Mouse (Mus musculus): ENCODE data around the gene Myl6b. TPM values are rescaled to one million over a fixed set of nuclear protein-coding genes. Genes with fewer than 3 reads are reported as not detected.

The Myl6b gene
- total and polyA plus RNA-seq, 3 experiments, result 0.39 to 3.9 (median 2.5) TPM

GRCm38 (mm10) chr10:128543100-128543499, 44.6 kb upstream of the Myl6b start:
- dilution Hi-C loops (cut with MboI; ENCODE audit: extremely low pct_ligation_motif_present, extremely low pct_unique_long_range_greater_than_20kb, low sequenced_read_pairs) (no loop called here), in situ Hi-C loops (cut with MboI; ENCODE audit: low pct_ligation_motif_present, low pct_unique_long_range_greater_than_20kb, low sequenced_read_pairs) (no loop called here)
- Histone ChIP-seq H3K79me2 (replicated peaks; ENCODE audit: control insufficient read depth, extremely low read depth, insufficient read depth, poor library complexity, severe bottlenecking) (peaks cover 11% of the 10 kb centered on the region), H3K4me3 (replicated peaks in 1 of 3; ENCODE audit: low read depth in 2 of 3, low read length in 2 of 3, poor library complexity in 1 of 3) (no peak overlapping the region), H3K36me3 (replicated peaks in 1 of 2; ENCODE audit: control insufficient read depth in 1 of 2, insufficient read depth in 1 of 2, low read length in 1 of 2) (peaks cover 38 to 51% of the 10 kb centered on the region in 2 experiments), H3K4me2 (ENCODE audit: insufficient read depth, low read depth, poor library complexity, severe bottlenecking) (no peak overlapping the region), H3K27ac (ENCODE audit: insufficient read depth, low read depth) (no peak overlapping the region), H3K27me3 (replicated peaks) (no peaks in the 10 kb centered on the region), H3K9me3 (replicated peaks; ENCODE audit: low read length) (no peaks in the 10 kb centered on the region), H3K4me1 (ENCODE audit: control insufficient read depth in 1 of 2, insufficient read depth in 2 of 2) (peaks cover 10 to 37% of the 10 kb centered on the region in 2 experiments; a peak in 3 of 4 replicates), H3K9ac (ENCODE audit: insufficient read depth, low read depth) (no peak overlapping the region)
- no peak for DNase-seq (ENCODE audit: extremely low read depth)
- TF ChIP-seq PAX5 (IDR thresholded peaks at IDR 0.05; ENCODE audit: low read length) (no peak), RCOR1 (conservative IDR thresholded peaks at IDR 0.05; ENCODE audit: low read depth, low read length) (no peak), SIN3A (IDR thresholded peaks at IDR 0.05; ENCODE audit: low read length) (no peak), ZKSCAN1 (IDR thresholded peaks at IDR 0.05; ENCODE audit: borderline replicate concordance, low read depth, low read length) (no peak), ZNF384 (IDR thresholded peaks at IDR 0.05; ENCODE audit: low read depth, low read length) (no peak), NRF1 (IDR thresholded peaks at IDR 0.05; ENCODE audit: low read depth, low read length) (no peak), MEF2A (IDR thresholded peaks at IDR 0.05; ENCODE audit: borderline replicate concordance, low read depth, low read length) (no peak), MYC (IDR thresholded peaks at IDR 0.05; ENCODE audit: low read depth, low read length) (no peak), ELF1 (IDR thresholded peaks at IDR 0.05; ENCODE audit: low read depth, low read length) (no peak), MAZ (IDR thresholded peaks at IDR 0.05; ENCODE audit: low read depth, low read length) (no peak), MAFK (IDR thresholded peaks at IDR 0.05; ENCODE audit: insufficient replicate concordance, low read length) (no peak), ETS1 (conservative IDR thresholded peaks at IDR 0.05; ENCODE audit: low read depth, low read length) (no peak)

DNA sequence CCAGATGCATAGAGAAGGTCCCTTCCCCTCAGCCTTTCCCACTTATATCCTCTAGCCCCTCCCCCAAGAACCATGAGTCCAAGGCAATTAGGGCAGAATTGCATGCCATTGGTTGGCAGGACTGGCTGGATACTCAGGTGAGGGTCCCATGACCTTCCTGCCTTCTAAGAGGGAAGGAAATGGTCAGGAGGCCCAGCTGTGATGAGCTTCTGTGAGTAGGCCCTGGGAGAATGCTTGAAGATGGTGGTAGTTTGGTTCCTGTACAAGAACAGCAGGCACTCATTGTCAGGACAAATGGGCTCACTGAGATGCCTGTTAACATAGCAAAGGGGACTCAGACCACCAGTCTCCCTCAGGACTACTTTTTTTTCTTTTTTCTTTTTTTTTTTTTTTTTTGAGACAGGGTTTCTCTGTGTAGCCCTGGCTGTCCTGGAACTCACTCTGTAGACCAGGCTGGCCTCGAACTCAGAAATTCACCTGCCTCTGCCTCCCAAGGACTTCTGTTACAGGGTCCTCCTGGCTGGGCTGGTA, 39.9 kb upstream of the Myl6b start:
- no peak overlapping the region for H3K4me3 ChIP-seq (replicated peaks in 1 of 3; ENCODE audit: low read depth in 2 of 3, low read length in 2 of 3, poor library complexity in 1 of 3)
- H3K36me3 ChIP-seq (replicated peaks in 1 of 2; ENCODE audit: control insufficient read depth in 1 of 2, insufficient read depth in 1 of 2, low read length in 1 of 2), result peaks cover 13 to 24% of the 10 kb centered on the region in 2 experiments
- H3K4me1 ChIP-seq (ENCODE audit: control insufficient read depth in 1 of 2, insufficient read depth in 2 of 2), result peaks cover 3 to 22% of the 10 kb centered on the region in 2 experiments; a peak in 2 of 4 replicates
- no peaks in the 10 kb centered on the region for H3K9me3 ChIP-seq (replicated peaks; ENCODE audit: low read length)
- dilution Hi-C loops (cut with MboI; ENCODE audit: extremely low pct_ligation_motif_present, extremely low pct_unique_long_range_greater_than_20kb, low sequenced_read_pairs) (no loop called here), in situ Hi-C loops (cut with MboI; ENCODE audit: low pct_ligation_motif_present, low pct_unique_long_range_greater_than_20kb, low sequenced_read_pairs) (no loop called here)
- H3K79me2 ChIP-seq (replicated peaks; ENCODE audit: control insufficient read depth, extremely low read depth, insufficient read depth, poor library complexity, severe bottlenecking), result no peaks in the 10 kb centered on the region
- no peaks in the 10 kb centered on the region for H3K27me3 ChIP-seq (replicated peaks)
- no peak overlapping the region for H3K27ac ChIP-seq (ENCODE audit: insufficient read depth, low read depth)
- H3K4me2 ChIP-seq (ENCODE audit: insufficient read depth, low read depth, poor library complexity, severe bottlenecking), result no peak overlapping the region
- DNase-seq (ENCODE audit: extremely low read depth), result no peak
- no peak for TF ChIP-seq USF1 (IDR thresholded peaks at IDR 0.05; ENCODE audit: low read depth, low read length)
- no peak for TF ChIP-seq RAD21 (IDR thresholded peaks at IDR 0.05; ENCODE audit: low read depth, low read length)
- no peak for TF ChIP-seq MAX (IDR thresholded peaks at IDR 0.05; ENCODE audit: low read length)
- no peak for TF ChIP-seq MYC (IDR thresholded peaks at IDR 0.05; ENCODE audit: low read depth, low read length)
- TF ChIP-seq HCFC1 (IDR thresholded peaks at IDR 0.05; ENCODE audit: low read depth, low read length), result no peak
- TF ChIP-seq CTCF (conservative IDR thresholded peaks at IDR 0.05 in 1 of 2, IDR thresholded peaks at IDR 0.05 in 1 of 2; ENCODE audit: low read depth in 2 of 2, low read length in 2 of 2), result no peak
- TF ChIP-seq USF2 (conservative IDR thresholded peaks at IDR 0.05; ENCODE audit: low read depth, low read length), result no peak
- no peak overlapping the region for H3K9ac ChIP-seq (ENCODE audit: insufficient read depth, low read depth)

All from CH12.LX (cell line).